Mouse (Mus musculus) myocyte (in vitro differentiated cells): Measurements from ENCODE around the gene Usp6nl. TPM values are rescaled to one million over a fixed set of nuclear protein-coding genes. Genes with fewer than 3 reads are reported as not detected.

Source experiments
- H3K27me3 ChIP-seq: one replicate; pipeline ENCODE4 v1.6.1; 2011; ENCODE audit not compliant: control insufficient read depth, insufficient read depth, insufficient read length
- H3K36me3 ChIP-seq: one replicate; pipeline ENCODE4 v1.6.1; 2011; ENCODE audit not compliant: control insufficient read depth, insufficient read depth
- H3K4me2 ChIP-seq: one replicate; pipeline ENCODE4 v1.6.1; 2011; ENCODE audit warnings: low read depth, control low read depth
- H3K4me3 ChIP-seq: one replicate; pipeline ENCODE4 v1.5.1; 2011; ENCODE audit warnings: mild to moderate bottlenecking, control low read depth, moderate library complexity
- H3K79me2 ChIP-seq: one replicate; pipeline ENCODE4 v1.6.1; 2011; ENCODE audit not compliant: control insufficient read depth, insufficient read depth
- H3ac ChIP-seq: one replicate; pipeline ENCODE4 v1.6.1; 2011; ENCODE audit not compliant: control insufficient read depth, insufficient read length
- CEBPB ChIP-seq: IDR thresholded peaks from 2 replicates; pipeline ENCODE4 v1.6.1; 2011; ENCODE audit warnings: mild to moderate bottlenecking, moderate library complexity; ENCODE audit not compliant: poor library complexity, insufficient read depth, severe bottlenecking
- E2F4 ChIP-seq: IDR thresholded peaks from one replicate; pipeline ENCODE4 v1.6.1; 2011; ENCODE audit warnings: mild to moderate bottlenecking, control low read depth, moderate library complexity; ENCODE audit not compliant: insufficient read depth
- MAX ChIP-seq: IDR thresholded peaks from one replicate; pipeline ENCODE4 v1.6.1; 2011; ENCODE audit warnings: low read depth, mild to moderate bottlenecking, control low read depth
- MYOD1 ChIP-seq, 3 experiments: IDR thresholded peaks; one replicate each; pipeline ENCODE4 v1.6.1; 2011; ENCODE audit warnings: control low read depth in 2 of 3, low read depth in 2 of 3, mild to moderate bottlenecking in 2 of 3, moderate library complexity in 1 of 3; ENCODE audit not compliant: insufficient read length in 2 of 3, control insufficient read depth in 1 of 3
- MYOG ChIP-seq, 3 experiments: IDR thresholded peaks; one replicate each; pipeline ENCODE4 v1.6.1; 2011; ENCODE audit warnings: control low read depth in 2 of 3, low read depth in 2 of 3, mild to moderate bottlenecking in 2 of 3; ENCODE audit not compliant: insufficient read length in 2 of 3, control insufficient read depth in 1 of 3, insufficient read depth in 1 of 3
- POLR2A ChIP-seq: IDR thresholded peaks from one replicate; pipeline ENCODE4 v1.6.1; 2011; ENCODE audit warnings: low read depth, mild to moderate bottlenecking, control low read depth, moderate library complexity; ENCODE audit not compliant: insufficient read length
- POLR2AphosphoS2 ChIP-seq: IDR thresholded peaks from one replicate; pipeline ENCODE4 v1.6.1; 2011; ENCODE audit warnings: low read depth, control low read depth; ENCODE audit not compliant: insufficient read length
- REST ChIP-seq: IDR thresholded peaks from one replicate; pipeline ENCODE4 v1.6.1; 2011; ENCODE audit warnings: mild to moderate bottlenecking, control low read depth, moderate library complexity; ENCODE audit not compliant: insufficient read depth, insufficient read length
- SRF ChIP-seq: IDR thresholded peaks from one replicate; pipeline ENCODE4 v1.6.1; 2011; ENCODE audit warnings: low read depth; ENCODE audit not compliant: control insufficient read depth, insufficient read length
- TCF12 ChIP-seq: IDR thresholded peaks from one replicate; pipeline ENCODE4 v1.6.1; 2011; ENCODE audit warnings: mild to moderate bottlenecking, control low read depth; ENCODE audit not compliant: poor library complexity, insufficient read depth, severe bottlenecking
- TCF3 ChIP-seq: IDR thresholded peaks from one replicate; pipeline ENCODE4 v1.6.1; 2011; ENCODE audit warnings: low read depth, control low read depth; ENCODE audit not compliant: insufficient read length
- USF1 ChIP-seq: IDR thresholded peaks from one replicate; pipeline ENCODE4 v1.6.1; 2011; ENCODE audit warnings: low read depth, mild to moderate bottlenecking, control low read depth, moderate library complexity
- polyA plus RNA-seq: library from polyadenylated mRNA; unstranded; fragments of >200 nt; fragmentation: generic; extraction: Trizol; gene quantifications from one replicate; pipeline ENCODE4 v1.2.1, GENCODE M21; 2012; ENCODE audit warnings: missing spikeins

Gene Usp6nl
- polyA plus RNA-seq, 1 experiment, result 7.6 TPM

GRCm38 (mm10) chr2:6389162-6389561 lies 66.7 kb downstream of the Usp6nl start:
- Histone ChIP-seq H3K4me3 (no peak overlapping the region), H3K27me3 (no peaks in the 10 kb centered on the region), H3ac (no peak overlapping the region), H3K79me2 (peaks cover 24% of the 10 kb centered on the region), H3K4me2 (no peak overlapping the region), H3K36me3 (no peaks in the 10 kb centered on the region)
- no peak for TF ChIP-seq CEBPB
- no peak for TF ChIP-seq MAX

GRCm38 (mm10) chr2:6391261-6391660 lies 68.8 kb downstream of the Usp6nl start:
- H3K27me3 ChIP-seq, result no peaks in the 10 kb centered on the region
- peaks cover 12% of the 10 kb centered on the region for H3K79me2 ChIP-seq
- no peak overlapping the region for H3K4me2 ChIP-seq
- H3ac ChIP-seq, result no peak overlapping the region
- H3K36me3 ChIP-seq, result no peaks in the 10 kb centered on the region
- no peak overlapping the region for H3K4me3 ChIP-seq
- TF ChIP-seq POLR2AphosphoS2, result no peak

- H3K36me3 ChIP-seq, result no peaks in the 10 kb centered on the region
- H3K4me2 ChIP-seq, result no peak overlapping the region
- no peaks in the 10 kb centered on the region for H3K27me3 ChIP-seq
- H3K4me3 ChIP-seq, result no peak overlapping the region
- TF ChIP-seq POLR2A, result no peak
- TF ChIP-seq POLR2AphosphoS2, result no peak
- no peak for TF ChIP-seq MYOD1 (IDR thresholded peaks at IDR 0.05; ENCODE audit: control insufficient read depth in 1 of 3, insufficient read length in 2 of 3, low read depth in 2 of 3)
- no peak for TF ChIP-seq TCF3
- TF ChIP-seq TCF12, result no peak
- TF ChIP-seq E2F4, result no peak
- TF ChIP-seq SRF, result no peak
- TF ChIP-seq MYOG (IDR thresholded peaks at IDR 0.05; ENCODE audit: control insufficient read depth in 1 of 3, insufficient read depth in 1 of 3, insufficient read length in 2 of 3, low read depth in 2 of 3), result no peak
- H3K79me2 ChIP-seq, result peaks cover 10% of the 10 kb centered on the region
- H3ac ChIP-seq, result no peak overlapping the region
These were observed 69.5 kb downstream of the Usp6nl start for GRCm38 (mm10) chr2:6391940-6392339.

DNA sequence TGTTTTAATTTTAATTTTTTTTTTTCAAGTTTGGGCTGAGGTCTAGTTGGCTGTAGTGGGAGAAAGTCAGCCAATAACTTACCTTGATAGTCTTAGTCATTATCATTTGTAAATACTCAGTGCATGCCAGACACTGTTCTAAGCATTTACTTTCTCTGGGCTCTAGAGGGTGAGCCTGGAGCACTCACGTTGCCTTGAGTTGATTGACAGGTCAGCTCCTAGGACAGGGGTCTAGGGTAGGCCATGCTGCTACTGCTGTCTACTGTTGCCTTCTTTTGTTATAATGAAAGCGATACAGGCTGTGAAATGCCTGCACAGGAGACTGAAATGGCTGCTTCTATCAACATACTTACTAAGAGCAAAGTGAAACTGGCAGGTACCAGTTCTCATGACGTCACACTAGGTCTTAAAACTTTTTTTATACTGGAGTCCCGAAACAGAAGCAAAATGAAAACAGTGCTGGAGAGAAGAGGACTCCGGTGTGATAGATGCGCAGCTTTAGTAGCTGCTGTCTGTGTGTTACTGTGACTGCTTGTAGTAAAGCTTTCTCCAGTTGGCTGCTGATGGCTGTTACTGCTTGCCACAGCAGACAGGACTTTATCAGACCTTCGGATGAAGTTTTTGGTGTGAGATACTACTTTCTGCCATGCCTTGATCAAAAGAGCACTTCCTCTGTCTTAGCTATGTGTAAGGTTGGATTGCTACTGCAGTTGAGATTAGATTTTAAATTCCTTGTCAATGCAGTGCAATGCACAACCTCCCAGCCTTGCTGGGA lies 73.6 kb downstream of the Usp6nl start:
- no peak overlapping the region for H3K4me3 ChIP-seq
- H3K36me3 ChIP-seq, result peaks cover 4% of the 10 kb centered on the region
- no peak overlapping the region for H3ac ChIP-seq
- TF ChIP-seq CEBPB (no peak), TCF3 (no peak), MYOD1 (IDR thresholded peaks at IDR 0.05; ENCODE audit: control insufficient read depth in 1 of 3, insufficient read length in 2 of 3, low read depth in 2 of 3) (no peak), POLR2AphosphoS2 (no peak), USF1 (no peak), POLR2A (no peak), REST (no peak), SRF (no peak), MYOG (IDR thresholded peaks at IDR 0.05; ENCODE audit: control insufficient read depth in 1 of 3, insufficient read depth in 1 of 3, insufficient read length in 2 of 3, low read depth in 2 of 3) (no peak)
- no peaks in the 10 kb centered on the region for H3K27me3 ChIP-seq
- no peak overlapping the region for H3K4me2 ChIP-seq
- no peaks in the 10 kb centered on the region for H3K79me2 ChIP-seq

- H3K36me3 ChIP-seq, result peaks cover 4% of the 10 kb centered on the region
- no peak for TF ChIP-seq POLR2A
- no peak for TF ChIP-seq MYOD1 (IDR thresholded peaks at IDR 0.05; ENCODE audit: control insufficient read depth in 1 of 3, insufficient read length in 2 of 3, low read depth in 2 of 3)
- no peak for TF ChIP-seq MAX
- TF ChIP-seq MYOG (IDR thresholded peaks at IDR 0.05; ENCODE audit: control insufficient read depth in 1 of 3, insufficient read depth in 1 of 3, insufficient read length in 2 of 3, low read depth in 2 of 3), result no peak
- TF ChIP-seq TCF3, result no peak
- TF ChIP-seq TCF12, result no peak
- TF ChIP-seq USF1, result no peak
- TF ChIP-seq REST, result no peak
- no peak for TF ChIP-seq E2F4
- no peak for TF ChIP-seq SRF
- TF ChIP-seq POLR2AphosphoS2, result no peak
- no peak for TF ChIP-seq CEBPB
- no peak overlapping the region for H3K4me2 ChIP-seq
- H3K4me3 ChIP-seq, result no peak overlapping the region
- no peaks in the 10 kb centered on the region for H3K27me3 ChIP-seq
- H3K79me2 ChIP-seq, result no peaks in the 10 kb centered on the region
- H3ac ChIP-seq, result no peak overlapping the region
These were observed 74.2 kb downstream of the Usp6nl start for GRCm38 (mm10) chr2:6396626-6397146.
